ENCODE assay signal across 13 mouse cellular contexts in the genomic region with DNA sequence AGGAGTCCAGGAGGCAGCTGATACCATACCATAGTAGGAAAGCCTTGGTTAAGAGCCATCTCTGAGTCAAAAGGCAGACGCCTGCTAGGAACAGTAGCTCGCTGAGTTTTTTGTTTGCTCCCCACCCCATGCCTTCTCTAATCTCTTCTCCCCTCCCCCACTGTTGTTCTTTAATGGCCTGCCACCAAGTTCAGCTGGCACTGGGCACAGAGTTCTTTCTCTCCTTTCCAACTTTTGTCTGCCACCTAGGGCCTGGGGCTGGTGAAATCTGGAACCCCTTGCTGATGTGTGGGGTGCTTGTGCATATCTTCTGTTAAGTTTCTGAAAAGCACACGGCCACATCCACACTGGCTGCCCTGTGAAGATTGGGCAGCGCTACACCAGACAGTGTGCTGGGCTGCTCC.
DNase-seq lines count a peak whose midpoint lies in the region; ATAC-seq and TF ChIP-seq lines count a peak whose summit lies in the region.
"Had no signal": no experiment of that assay in that cellular context is flagged by ENCODE, and none has a peak within 500 bp of the region (broad histone marks: within the 10 kb centered on the region; RNA-seq: fewer than 3 reads in every experiment).

No protein-coding gene starts in this region.

- H3K9me3 ChIP-seq in forebrain, postnatal 0 days (ENCODE audit: low read length): no peaks in the 10 kb centered on the region
- H3K9me3 ChIP-seq in midbrain, embryonic 13.5 days: no peaks in the 10 kb centered on the region
- H3K9me3 ChIP-seq: heart, embryonic 13.5 days had no signal

- H3K4me1 ChIP-seq in forebrain, postnatal 0 days (ENCODE audit: insufficient read depth): no peaks in the 10 kb centered on the region
- H3K4me1 ChIP-seq in midbrain, embryonic 13.5 days (replicated peaks): peaks cover 32% of the 10 kb centered on the region

- H3K36me3 ChIP-seq in forebrain, postnatal 0 days (ENCODE audit: insufficient read depth): no peaks in the 10 kb centered on the region
- no peaks in the 10 kb centered on the region for H3K36me3 ChIP-seq in midbrain, embryonic 13.5 days

- DNase-seq in embryo, embryonic 10.5 days (ENCODE audit: low spot score): peak; percentile 46
- DNase-seq in embryo, embryonic 9.5 days (ENCODE audit: extremely low spot score): no peak
- DNase-seq in Muller cell, postnatal 12 days (ENCODE audit: inconsistent ontology term): peak; percentile 62
- peak; percentile 45 for DNase-seq in forebrain, postnatal 0 days
- DNase-seq in gastrocnemius, postnatal 25 days: no peak
- DNase-seq in adrenal gland, adult (ENCODE audit: inconsistent age in 2 of 2, low spot score in 1 of 2): no peak
- DNase-seq: adrenal gland, postnatal 14 days; cerebellum, adult 9-10 months; lung, postnatal 36 days had no signal

- 20% methylated on average over 4 of the region's 4 CpGs for WGBS in forebrain, postnatal 0 days
- WGBS in midbrain, embryonic 13.5 days: 28% methylated on average over 4 of the region's 4 CpGs

- no peaks in the 10 kb centered on the region for H3K27me3 ChIP-seq in forebrain, postnatal 0 days (ENCODE audit: insufficient read depth, low read length)
- no peaks in the 10 kb centered on the region for H3K27me3 ChIP-seq in midbrain, embryonic 13.5 days
- H3K27me3 ChIP-seq: heart, embryonic 13.5 days had no signal

- peak; percentile 78 for ATAC-seq in forebrain, postnatal 0 days
- peak; percentile 56 for ATAC-seq in midbrain, embryonic 13.5 days
- ATAC-seq in frontal cortex, adult (ENCODE audit: low TSS enrichment): no peak

- H3K4me2 ChIP-seq in forebrain, postnatal 0 days (ENCODE audit: low read depth): no peak overlapping the region
- no peak overlapping the region for H3K4me2 ChIP-seq in midbrain, embryonic 13.5 days (replicated peaks)
- H3K4me2 ChIP-seq: heart, embryonic 13.5 days had no signal

- no peak overlapping the region for H3K9ac ChIP-seq in forebrain, postnatal 0 days
- H3K9ac ChIP-seq in midbrain, embryonic 13.5 days (replicated peaks): no peak overlapping the region
- H3K9ac ChIP-seq: heart, embryonic 13.5 days had no signal

- no peak overlapping the region for H3K4me3 ChIP-seq in forebrain, postnatal 0 days (ENCODE audit: low read depth, low read length)
- H3K4me3 ChIP-seq in midbrain, embryonic 13.5 days (replicated peaks): no peak overlapping the region
- H3K4me3 ChIP-seq: heart, embryonic 13.5 days; left cerebral cortex, adult 2 months had no signal

- H3K27ac ChIP-seq in forebrain, postnatal 0 days (ENCODE audit: low read depth, low read length): no peak overlapping the region
- H3K27ac ChIP-seq in midbrain, embryonic 13.5 days: peak overlapping the region; percentile 69
- H3K27ac ChIP-seq: heart, embryonic 13.5 days; left cerebral cortex, adult 2 months had no signal

- no peak for TF ChIP-seq CTCF in forebrain, postnatal 0 days (IDR thresholded peaks at IDR 0.05; ENCODE audit: low read depth)

Comparison
In these comparisons a context has a peak if more than half of its experiments do, and no peak if none do; other contexts are left out.
1. DNase-seq: peak in embryo, embryonic 10.5 days (single experiment), Muller cell, postnatal 12 days (single experiment) and forebrain, postnatal 0 days (single experiment); none in embryo, embryonic 9.5 days (single experiment), gastrocnemius, postnatal 25 days (single experiment) and adrenal gland, adult (0 of 2).